Mouse (Mus musculus) layer of hippocampus, adult 9-11 months (tissue): Measurements from ENCODE around the gene Ccnk.

Source experiments
- DNase-seq: peaks from one replicate; pipeline ENCODE4 v3.0.0; 2022

Ccnk gene

DNA sequence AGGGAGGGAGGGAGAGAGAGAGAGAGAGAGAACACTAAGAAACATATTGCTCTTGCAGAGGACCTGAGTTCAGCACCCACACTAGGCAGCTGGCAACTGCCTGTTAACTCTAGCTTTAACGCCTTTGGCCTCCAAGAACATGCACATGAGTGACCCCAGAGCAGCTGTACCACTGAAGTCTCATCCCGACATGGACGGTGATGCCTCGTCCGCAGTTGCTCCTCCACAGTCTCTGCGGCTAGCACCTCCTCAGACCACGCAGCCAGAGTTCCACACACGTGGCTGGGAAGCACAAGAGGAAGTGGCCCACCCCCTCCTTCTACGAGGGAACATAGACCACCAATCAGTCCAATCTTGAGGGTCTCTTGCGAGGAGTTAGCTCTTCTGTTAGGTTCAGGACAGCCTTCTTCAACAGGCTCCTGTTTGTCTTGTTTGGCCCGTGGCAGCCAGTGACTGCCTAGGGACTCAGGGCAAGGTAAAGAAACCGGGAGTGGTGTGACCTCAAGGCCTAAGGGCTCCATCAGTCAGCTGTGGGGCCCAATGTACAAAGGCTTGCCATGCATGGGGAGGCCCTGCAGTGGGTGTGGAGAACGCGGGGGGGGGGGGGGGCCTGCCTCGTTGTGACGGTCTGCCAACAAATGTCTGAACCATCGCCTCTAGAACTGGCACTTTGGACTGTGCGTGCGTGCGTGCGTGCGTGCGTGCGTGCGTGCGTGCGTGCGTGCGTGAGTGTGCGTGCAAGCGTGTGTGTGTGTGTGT, 71.8 kb downstream of the Ccnk start:
- DNase-seq, result no peak

DNA sequence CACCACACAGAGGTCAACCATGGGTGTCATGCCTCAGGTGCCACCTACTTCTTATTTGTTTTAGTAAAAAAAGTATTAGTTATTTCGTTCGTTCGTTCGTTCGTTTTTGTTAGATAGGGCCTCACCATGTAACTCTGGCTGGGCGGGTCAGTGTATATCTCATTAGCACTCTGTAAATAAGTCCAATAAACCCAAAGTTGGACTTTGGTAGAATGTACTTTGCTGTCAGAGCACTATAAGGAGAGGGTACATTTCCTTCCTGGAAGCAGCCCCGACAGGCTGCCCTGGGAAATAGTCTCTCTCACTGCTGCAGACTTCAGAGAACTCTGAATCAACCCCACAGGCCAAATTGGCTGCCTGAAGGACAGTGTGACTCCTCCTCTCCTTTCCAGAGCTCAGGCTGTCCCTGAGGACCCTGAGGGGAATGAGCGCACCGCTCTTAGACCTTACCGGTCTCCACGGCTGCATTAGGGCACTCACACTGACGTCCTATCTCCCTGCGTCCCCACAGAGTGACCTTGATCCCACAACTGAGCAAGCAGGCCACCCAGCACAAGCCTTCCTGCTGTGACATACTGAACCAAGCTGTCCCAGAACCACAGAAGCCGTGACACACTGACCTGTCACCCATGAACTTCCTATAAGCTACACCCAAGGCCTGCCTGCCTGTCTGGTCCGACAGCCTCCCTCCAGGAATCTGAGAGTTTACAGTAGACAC, 72.6 kb downstream of the Ccnk start:
- DNase-seq, result no peak
